Mouse (Mus musculus) natural killer cell, adult 2 months (primary cell): Measurements from ENCODE around the gene Cyp2d22.

ENCODE experiments used
- DNase-seq, 2 experiments: peaks; one replicate each; pipeline ENCODE4 v3.0.0; 2022; ENCODE audit warnings: low spot score in 2 of 2

Gene Cyp2d22

DNA sequence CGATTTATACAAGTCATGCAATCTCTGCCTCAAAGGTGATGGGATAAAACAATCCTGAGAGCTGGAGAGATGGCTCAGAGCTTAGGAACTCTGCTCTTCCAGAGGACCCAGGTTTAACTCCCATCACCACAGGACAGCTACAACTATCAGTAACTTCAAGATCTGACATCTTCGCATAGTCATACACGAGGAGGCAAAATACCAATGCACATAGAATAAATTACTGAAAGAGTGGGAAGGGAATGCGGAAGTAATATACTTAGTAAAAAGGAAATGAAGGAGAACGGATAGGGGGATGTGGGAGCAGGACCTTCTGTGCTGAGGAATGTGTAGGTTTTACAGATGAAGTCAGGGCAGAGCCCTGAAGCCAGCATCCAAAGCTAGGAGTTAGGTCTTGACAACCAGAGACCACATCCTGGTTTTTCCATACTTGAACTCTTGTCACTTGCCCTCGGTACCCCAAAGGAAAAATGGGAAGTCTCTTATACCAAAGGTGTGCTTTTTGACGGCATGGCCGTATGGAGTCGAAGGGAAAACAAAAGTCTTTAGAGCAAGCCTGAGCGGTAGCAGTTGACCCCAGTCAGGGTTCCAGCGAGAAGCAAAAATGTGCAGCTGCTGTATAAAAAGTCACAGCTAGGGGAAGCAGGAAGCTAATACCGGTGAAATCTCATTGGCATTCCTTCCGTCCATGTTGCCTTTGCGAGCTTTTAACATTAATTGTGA, 33.3 kb downstream of the Cyp2d22 start:
- DNase-seq = no peak

DNA sequence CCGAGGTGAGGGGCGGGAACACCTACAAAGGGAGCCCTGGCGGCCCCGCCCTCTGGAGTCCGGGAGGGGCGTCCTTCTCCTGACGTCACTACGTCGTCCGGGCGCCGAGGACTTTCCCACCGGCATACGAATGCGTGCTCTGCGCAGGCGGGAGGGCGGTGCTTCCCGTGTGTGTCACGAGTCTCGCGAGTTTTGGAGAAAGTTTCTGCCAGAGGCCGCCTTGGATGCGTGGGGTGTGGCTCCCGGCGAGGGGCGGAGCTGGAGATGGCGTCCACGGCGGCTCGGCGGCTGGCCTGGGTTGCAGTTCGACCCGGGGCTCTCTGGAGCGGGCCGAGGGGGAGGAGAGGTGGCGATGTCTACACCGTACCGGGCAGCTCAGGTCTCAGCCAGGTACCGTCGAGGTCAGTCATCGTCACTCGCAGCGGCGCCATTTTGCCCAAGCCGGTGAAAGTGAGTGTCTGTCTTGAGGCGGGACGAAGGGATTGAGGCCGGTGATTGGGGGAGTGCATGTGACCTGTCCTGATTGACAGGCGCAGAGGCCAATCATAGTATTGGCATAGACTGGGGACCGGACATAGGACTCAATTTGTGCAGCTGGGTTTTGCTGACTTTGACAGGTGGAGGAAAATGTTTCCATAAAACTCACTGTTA, 34.1 kb downstream of the Cyp2d22 start:
- peak; percentile 98 for DNase-seq

DNA sequence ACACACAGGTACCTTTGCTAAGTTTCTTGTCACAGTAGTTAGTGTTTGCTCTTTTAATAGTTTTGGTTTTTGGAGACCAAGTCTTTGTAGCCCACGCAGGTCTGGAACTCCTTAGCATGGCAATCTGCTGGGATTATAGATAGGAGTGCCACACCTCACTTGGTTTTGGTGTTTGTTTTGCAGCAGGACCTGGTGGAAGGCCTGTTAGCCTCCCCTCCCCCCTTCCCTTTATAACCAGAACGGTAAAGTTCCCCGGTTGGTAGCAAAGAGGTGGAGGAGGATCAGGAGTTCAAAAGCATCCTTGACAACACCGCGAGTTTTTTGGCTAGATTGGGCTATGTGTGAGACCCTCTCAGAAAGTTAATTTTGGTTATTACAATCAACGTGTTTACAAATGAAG, 35.1 kb downstream of the Cyp2d22 start:
- no peak for DNase-seq

DNA sequence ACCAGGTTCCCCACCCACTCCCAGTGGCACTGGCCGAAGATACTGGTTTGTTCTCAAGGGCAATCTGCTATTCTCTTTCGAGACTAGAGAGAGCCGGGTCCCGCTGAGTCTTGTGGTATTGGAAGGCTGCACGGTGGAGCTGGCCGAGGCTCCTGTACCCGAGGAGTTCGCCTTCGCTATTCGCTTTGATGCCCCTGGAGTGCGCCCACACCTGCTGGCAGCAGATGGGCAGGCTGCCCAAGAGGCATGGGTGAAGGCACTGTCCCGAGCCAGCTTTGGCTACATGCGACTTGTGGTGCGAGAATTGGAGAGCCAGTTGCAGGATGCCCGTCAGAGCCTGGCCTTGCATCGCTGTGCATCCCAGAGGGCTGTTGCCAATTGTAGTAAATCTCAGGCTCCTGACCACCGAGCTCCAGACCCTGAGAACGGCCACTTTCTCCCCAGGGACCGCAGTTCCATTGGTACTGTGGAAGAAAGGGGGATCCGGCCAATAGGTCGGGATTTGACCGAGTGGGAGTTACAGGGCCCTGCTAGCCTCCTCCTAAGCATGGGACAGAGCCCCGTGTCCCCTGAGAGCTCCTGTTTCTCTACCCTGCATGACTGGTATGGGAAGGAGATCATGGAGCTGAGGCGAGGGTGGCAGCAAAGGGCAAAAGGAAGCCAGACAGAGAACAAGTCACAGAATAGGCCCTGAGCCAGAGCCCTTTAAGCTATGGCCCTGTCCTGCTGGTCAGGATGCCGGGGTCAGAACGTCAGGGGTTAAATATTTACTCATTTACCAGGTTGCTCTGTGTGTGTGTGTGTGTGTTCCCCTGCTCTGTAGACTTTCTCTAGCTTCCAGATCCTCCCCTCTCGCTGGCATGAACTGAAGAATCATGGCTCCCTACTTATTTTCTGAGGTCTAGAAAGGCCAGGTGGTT, 36.4 kb downstream of the Cyp2d22 start:
- no peak for DNase-seq

DNA sequence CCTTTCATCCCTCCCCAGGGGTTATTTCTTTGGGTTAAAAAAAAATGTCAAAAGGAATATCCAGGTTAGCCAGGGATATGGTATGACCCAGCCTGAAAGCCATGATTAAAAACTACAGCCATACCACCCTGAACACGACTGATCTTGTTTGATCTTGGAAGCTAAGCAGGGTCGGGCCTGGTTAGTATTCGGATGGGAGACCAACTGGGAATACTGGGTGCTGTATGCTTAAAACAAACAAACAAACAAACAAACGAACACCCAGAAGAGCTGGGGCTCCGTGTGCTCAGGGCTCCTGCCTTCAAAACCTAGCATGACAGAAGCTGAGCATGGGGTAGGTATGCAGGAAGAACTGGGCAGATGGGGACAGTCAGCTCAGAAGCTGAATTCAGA, 37.5 kb downstream of the Cyp2d22 start:
- DNase-seq = no peak

DNA sequence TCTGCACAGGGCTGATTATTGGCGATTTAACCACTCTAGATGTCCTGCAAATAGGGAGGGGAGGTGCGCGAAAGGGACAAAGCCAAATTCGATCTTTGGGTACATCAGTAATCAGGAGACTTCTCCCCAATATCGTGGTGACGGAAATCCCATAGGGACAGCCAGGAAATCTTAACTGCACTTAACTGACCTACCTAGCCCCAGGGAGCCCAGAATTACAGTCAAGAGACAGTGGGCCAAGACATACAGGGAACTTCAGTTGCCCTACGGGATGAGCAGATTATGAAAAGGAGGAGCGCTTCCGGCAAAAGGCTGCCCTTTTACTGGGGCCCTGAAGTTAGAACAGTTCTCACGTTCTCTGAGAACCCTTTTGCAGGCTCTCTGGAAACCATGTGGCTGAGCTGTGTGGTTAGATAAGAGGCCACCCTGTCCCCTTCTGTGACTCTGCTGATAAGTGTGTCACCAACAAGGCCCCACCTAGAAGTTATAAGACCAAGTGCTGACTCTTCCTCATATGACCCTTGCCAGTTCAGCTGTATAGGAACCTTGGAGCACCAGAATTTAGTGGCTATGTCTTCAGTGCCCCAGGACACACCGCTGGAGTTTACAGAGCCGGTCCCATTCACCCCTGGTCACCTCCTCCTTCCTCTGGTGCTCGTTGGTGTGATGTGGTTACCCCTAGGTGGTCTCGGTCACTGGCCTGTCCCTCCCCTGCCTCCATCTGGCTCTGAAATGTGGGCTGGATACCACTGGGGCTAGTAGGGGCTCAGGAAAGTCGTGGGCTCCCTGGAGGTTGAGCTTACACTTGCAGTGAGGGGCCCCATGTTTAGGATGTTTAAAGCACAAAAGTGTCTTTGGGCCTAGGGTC, 38.2 kb downstream of the Cyp2d22 start:
- DNase-seq = peak; percentile 55 to 75

DNA sequence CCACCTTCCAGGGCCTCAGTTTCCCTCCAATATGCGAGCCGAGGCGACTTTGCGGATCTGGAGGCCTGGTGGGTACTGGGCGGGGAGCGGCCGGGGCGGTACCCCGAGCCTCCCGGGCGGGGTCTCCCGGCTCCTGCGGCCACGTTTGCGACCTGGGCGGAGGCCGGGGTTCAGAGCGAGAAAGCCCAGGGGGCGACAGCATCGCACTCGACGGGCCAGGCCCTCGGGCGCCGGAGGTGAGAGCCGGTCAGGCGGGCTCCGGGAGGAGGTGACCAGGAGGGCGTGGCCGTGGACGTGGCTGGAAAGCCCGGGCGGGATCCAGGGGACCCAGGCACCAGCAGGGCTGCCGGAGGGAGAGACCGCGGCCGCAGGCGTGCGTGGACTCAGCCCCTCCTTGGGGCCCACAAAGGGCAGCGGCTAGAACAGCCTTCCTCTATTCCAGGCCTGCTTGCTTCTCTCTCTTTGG, 39.0 kb downstream of the Cyp2d22 start:
- peak; percentile 65 to 73 for DNase-seq

DNA sequence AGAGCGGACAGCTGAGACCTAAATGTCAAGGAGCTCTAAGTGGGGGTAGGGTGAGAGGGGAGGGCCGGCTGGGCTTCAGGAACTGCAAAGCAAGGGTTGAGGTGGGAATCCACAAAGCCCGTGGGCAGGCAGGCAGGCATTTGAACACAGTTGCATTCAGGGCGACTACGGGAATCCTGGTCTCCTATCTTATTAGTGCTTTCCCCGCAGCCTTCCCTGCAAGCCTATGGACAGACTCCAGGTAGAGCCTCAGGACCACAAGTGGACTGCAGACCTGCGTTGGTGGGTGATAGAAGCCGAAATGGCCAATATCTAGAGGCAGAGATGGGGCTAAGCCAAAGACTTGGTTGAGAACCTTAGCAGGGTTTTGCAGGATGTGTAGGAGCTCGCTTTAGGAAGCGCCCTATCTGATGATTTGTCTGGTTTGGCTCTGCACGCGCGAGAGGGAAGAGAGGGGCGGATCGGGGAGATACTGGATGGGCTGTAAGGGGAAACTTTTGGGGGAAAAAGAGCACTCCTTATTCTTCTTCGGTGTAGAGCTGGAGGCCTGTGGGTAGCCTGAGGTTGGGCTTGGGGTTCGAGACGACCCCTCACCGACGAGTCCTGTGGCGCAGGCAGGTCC, 39.5 kb downstream of the Cyp2d22 start:
- DNase-seq = no peak

DNA sequence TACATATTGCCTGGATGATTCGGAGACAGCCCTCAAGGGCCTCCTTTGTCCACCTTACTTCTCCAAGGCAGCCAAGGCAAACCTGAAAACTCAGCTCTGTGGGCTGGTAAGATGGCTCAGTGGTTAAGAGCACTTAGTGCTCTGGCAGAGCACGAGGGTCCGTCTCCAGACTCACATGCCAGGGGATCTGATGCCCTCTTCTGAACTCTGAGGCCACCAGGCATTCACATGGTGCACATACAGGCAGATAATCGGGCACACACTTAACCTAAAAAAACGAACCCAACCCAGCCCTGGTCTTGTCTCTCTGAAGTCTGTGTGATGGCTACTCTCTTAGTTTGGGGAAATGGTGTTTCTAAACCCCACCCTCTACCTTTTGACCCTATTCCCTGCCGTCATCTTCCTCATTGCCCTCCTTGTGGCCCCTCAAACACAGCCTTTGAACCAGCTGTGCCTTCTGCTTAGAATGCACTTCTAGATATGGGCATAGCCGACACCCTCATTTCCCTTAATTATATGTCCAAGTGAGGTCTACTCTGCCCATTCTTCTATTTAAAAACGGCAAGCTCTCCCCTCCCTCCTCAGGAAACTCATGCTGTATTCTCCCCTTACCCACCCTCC, 40.3 kb downstream of the Cyp2d22 start:
- DNase-seq = no peak

DNA sequence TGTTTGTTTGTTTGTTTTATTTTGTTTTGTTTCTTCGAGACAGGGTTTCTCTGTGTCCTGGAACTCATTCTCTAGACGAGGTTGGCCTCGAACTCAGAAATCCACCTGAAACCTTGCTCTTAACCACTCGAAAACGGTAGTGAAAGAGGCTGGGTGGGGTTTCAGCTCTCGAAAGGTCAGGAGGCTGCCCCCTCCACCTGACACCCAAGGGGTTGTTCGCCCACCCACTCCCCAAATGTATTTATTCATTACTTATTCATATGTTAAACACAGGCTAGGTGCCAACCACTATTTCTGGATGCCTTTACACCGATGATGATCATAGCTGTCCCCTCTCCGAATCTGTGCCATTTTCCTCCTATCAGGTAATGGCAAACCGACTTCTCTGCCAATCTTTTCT, 40.9 kb downstream of the Cyp2d22 start:
- no peak for DNase-seq

DNA sequence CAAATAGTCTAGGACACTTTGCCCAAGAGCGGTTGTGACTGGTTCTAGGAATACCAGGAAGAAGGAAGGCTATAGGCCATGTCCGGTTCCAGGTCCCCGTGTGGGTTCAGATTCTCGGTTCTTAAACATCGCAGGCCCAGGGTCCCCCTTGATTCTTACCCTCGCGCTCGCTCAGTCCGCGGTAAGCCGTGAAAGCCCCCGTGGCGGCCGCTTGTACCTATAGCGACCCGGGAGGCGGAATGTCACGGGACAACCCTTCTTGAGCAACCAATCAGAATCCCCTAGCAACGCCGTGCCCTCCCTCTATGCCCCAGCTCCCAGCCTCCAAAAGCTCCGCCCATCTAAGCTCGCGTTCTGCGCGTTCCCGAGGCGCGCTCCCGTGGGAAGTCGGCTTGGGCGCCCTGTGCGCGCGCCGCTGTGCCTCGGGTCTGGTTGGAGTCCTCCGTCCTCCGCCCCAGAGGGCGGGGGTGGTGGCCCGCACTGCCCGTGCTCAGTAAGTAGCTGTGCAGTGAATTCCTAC, 41.4 kb downstream of the Cyp2d22 start, which contains the start of the genes Naga, Pheta2 and Smdt1:
Gene Naga, minus strand, starts transcription at position 333 of the 520 bp plus-strand sequence.
Gene Pheta2, plus strand, starts transcription at position 350 of the 520 bp plus-strand sequence.
Gene Smdt1, plus strand, starts transcription at position 367 of the 520 bp plus-strand sequence.
- DNase-seq = peak; percentile 91 to 93

DNA sequence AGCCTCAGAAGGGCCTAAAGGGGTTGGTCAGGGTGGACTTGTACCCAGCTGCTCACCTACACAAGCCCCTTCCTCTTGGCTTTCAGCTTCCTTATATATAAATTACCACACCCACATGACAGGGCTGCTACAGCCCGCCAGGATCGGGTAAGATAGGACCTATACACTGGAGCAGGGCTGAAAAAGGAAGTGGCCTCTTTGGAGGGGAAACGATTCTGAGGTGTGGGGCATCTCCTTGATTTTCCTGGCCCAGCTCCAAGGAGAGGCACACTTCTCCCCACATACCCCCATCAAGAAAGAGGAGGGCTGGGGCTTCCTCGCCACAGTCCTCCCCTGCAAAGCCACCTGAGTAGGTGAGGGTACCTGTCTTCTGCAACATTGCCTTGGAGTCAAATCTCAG, 42.2 kb downstream of the Cyp2d22 start:
- DNase-seq = no peak

DNA sequence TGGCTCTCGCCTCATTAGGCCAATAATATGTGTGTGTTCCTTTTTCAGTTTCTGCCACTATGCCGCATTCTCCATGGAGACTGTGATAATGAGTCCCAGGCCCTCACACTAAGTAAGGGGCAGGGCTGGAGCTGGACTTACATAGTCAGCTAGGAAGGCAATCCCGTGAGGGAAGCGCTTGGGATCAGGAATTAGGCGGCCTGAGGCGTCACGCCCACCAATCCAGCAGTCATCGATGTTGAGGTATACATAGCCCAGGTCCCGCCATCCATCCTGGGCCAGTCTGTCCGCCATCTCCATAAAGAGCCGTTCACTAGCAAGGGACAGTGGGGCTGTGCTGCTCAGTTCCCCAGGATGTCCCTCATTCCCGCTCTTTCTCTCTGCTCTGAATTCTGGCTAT, 43.4 kb downstream of the Cyp2d22 start:
- no peak for DNase-seq

DNA sequence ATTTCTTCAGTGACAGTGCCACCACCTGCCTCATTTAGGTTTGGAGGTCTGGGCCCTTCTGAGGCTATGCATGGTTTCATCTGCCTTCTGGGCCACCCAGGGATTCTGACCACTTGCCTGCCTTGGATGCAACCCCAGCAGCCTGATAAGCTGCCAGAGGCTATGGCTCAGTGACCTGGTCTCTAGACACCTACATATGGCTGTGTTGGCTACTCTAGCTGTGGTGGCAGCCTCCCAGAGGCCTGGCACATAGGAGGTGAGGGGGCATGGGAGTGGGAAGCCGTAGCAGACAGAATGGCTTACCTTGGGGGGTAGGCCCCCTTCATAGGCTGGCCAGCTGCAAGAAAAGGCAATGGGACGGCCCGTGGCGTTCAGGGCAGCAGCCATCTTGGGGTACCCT, 44.9 kb downstream of the Cyp2d22 start:
- DNase-seq = no peak

DNA sequence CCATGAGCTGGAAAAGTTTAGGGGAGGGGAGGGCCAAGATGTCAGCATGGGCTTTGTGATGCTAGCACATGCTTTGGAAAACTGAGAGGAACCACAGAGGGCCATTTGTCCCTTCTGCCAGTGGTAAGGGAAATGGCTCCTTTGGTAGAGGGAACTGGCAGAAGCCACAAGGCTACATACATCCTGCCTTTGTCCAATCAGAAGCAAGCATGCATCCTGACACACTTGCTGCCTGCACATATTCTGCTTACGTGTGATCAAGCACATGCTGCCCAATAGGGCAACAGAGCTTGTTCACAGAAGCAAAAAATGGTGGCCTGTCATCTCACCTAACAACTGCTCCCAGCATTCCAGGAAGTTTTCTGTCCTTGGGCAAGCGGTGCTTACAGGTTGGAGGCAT, 54.7 kb downstream of the Cyp2d22 start:
- no peak for DNase-seq

DNA sequence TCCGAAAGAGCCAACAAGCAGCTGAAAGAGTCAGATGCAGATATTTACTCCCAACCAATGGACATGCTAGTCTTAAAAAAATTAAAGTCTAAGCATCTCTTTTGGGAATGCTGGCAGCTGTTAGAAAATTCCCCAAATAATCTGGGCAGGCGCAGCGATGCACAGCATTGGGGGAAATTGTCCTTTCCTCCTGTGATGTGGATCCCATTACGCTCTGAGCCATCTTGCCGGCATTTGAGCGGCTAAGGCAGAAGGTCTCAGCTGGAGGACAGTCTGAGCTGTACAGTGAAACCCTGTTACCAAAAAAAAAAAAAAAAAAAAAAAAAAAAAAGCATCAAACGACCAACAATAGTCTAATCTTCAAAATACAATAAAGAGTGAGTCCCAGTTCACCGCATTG, 57.9 kb downstream of the Cyp2d22 start:
- no peak for DNase-seq
